Mouse (Mus musculus) stomach, embryonic 16.5 days (tissue): ENCODE measurements around the gene Gramd1c. TPM values are rescaled to one million over a fixed set of nuclear protein-coding genes. Genes with fewer than 3 reads are reported as not detected.

Experiments used
- ATAC-seq: fragments of 200-750 bp; cut with Nextera tagmentation; 2 replicates; pipeline ENCODE4 v1.8.0; 2017; ENCODE audit warnings: moderate number of reproducible peaks, moderate TSS enrichment; ENCODE audit not compliant: insufficient read depth, low FRiP score
- H3K27ac ChIP-seq: fragments of 300-500 bp; sonication (generic); 2 replicates; pipeline ENCODE4 v1.5.1; 2014; ENCODE audit warnings: low read length
- H3K27me3 ChIP-seq: fragments of 300-500 bp; sonication (generic); 2 replicates; pipeline ENCODE4 v1.6.1; 2014; ENCODE audit warnings: low read length, control low read depth, mixed read lengths; ENCODE audit not compliant: control insufficient read depth, insufficient read depth
- H3K36me3 ChIP-seq: fragments of 300-500 bp; sonication (generic); 2 replicates; pipeline ENCODE4 v1.6.1; 2014; ENCODE audit warnings: low read length; ENCODE audit not compliant: control insufficient read depth, insufficient read depth
- H3K4me1 ChIP-seq: fragments of 300-500 bp; sonication (generic); 2 replicates; pipeline ENCODE4 v1.6.1; 2014; ENCODE audit warnings: low read length, control low read depth, mixed read lengths; ENCODE audit not compliant: control insufficient read depth, insufficient read depth
- H3K4me2 ChIP-seq: fragments of 300-500 bp; sonication (generic); 2 replicates; pipeline ENCODE4 v1.6.1; 2014; ENCODE audit warnings: low read depth, low read length, mixed read lengths
- H3K4me3 ChIP-seq: fragments of 300-500 bp; sonication (generic); replicated peaks from 2 replicates; pipeline ENCODE4 v1.5.1; 2014; ENCODE audit warnings: mild to moderate bottlenecking, low read length
- H3K9ac ChIP-seq: fragments of 300-500 bp; sonication (generic); 2 replicates; pipeline ENCODE4 v1.6.1; 2014; ENCODE audit warnings: low read length
- H3K9me3 ChIP-seq: fragments of 300-500 bp; sonication (generic); replicated peaks from 2 replicates; pipeline ENCODE4 v1.6.1; 2016; ENCODE audit warnings: low read length, control low read depth; ENCODE audit not compliant: control insufficient read depth
- WGBS: fragments of 180-500 bp; shearing (Covaris S2); extraction: QIAGEN DNeasy Blood & Tissue Kit; methylation state at CpG from one replicate; pipeline ENCODE4 v1.1.7; 2014; 5-methylcytosine and 5-hydroxymethylcytosine counted together
- polyA plus RNA-seq: library from polyadenylated mRNA; unstranded; fragments of >200 nt; fragmentation: Nextera tagmentation; extraction: Ambion mirVana; gene quantifications from 2 replicates; pipeline ENCODE4 v1.2.1, GENCODE M21; 2015

The Gramd1c gene
- polyA plus RNA-seq, 1 experiment from 2014 or later = 6.8 TPM

DNA sequence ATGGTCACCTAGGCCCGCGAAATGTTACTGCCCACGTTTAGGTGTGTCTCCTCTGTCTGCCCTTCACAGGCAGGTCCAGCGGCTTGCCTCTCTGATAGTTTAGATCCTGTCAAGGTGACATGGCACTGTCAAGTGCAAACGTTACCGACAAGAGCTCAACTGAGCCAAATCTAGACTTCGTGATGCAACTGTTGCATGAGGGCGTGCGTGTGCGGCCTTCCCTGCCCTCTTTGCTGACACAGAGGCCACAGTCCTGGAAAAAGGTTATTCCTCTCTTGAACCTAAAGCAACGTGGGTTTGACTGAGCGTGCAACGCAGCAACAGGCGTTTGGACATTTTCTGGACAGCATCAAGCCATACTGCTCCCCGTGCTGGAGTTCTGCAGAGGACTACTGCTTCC lies 1.8 kb downstream of the Gramd1c start:
- no peaks in the 10 kb centered on the region for H3K36me3 ChIP-seq
- H3K27ac ChIP-seq = no peak overlapping the region
- WGBS = 92% methylated on average over 15 of the region's 15 CpGs
- no peak for ATAC-seq
- H3K4me2 ChIP-seq = no peak overlapping the region
- no peaks in the 10 kb centered on the region for H3K9me3 ChIP-seq
- H3K4me3 ChIP-seq = no peak overlapping the region
- H3K27me3 ChIP-seq = no peaks in the 10 kb centered on the region
- H3K4me1 ChIP-seq = no peaks in the 10 kb centered on the region
- no peak overlapping the region for H3K9ac ChIP-seq

DNA sequence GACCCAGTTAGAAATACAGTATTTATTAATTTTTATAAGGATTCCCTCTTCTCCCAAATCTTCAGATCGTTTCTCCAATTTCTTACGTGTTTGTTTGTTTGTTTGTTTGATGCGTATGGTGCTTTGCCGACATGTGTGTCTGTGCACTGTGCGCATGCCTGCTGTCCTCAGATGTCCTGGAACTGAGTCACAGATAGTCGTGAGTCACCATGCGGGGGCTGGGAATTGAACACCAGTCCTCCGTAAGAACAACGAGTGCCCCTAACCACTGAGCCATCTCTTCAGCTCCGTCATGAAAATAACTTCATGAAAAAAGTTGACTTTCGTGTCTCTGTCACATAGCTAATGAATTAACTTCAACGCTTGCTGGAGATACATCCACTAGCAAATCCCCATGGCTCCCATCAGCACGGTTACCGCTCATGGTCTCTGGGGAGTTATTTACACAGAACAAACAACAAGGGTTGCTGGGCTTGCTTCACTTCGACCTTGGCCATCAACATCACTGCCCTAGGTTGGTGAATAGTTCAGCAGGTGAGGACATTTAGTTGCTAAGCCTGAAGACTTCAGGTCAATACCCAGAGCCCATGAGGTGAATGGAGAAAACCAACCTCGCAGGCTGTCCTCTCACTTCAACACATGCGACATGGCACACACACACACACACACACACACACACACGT lies 2.4 kb downstream of the Gramd1c start:
- WGBS = 92% methylated on average over 18 of the region's 18 CpGs
- Histone ChIP-seq H3K9me3 (no peaks in the 10 kb centered on the region), H3K4me2 (no peak overlapping the region)

DNA sequence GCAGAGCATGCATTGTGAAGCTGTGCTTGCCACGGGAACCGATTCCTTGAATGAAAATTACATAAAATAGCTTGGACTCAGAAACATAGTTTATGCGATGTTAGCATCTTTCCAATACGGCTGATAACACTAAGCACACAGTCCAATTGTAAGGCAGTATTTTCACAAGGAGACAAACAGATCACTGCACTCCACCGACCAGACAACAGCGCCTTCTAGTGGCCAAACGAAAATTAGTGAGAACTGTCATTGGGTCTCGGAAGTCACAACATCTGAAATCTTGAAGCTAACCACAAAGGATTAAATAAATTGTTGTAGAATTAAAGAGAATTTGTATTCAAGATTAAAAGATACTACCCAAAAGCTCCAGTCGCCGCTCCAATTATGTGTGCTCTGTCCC lies 4.4 kb downstream of the Gramd1c start:
- WGBS = 20% methylated on average over 10 of the region's 10 CpGs
- ATAC-seq = no peak
- H3K9me3 ChIP-seq = no peaks in the 10 kb centered on the region

More for the DNA sequence above, 2.4 kb downstream of the Gramd1c start:
- Histone ChIP-seq H3K4me1 (no peaks in the 10 kb centered on the region), H3K9ac (no peak overlapping the region), H3K27ac (no peak overlapping the region), H3K4me3 (no peak overlapping the region), H3K36me3 (no peaks in the 10 kb centered on the region), H3K27me3 (no peaks in the 10 kb centered on the region)
- ATAC-seq = no peak

DNA sequence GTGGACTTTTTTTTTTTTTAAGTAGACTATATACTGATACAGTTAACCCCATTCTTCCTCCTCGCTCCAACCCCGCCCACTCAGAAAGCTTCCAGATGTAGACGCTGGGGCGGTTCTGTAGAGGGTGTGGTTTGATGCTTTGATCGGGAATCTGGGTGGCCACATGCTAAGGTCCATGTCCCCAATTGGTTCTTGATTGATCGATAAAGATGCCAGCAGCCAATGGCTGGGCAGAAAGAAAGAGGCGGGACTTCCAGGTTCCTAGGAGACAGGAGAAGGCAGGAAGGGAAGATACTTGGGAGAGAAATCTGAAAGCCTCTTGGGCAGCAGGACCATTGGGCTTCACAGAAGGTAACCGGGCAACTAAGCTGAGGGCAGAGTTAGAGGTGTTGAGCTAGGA lies 7.4 kb downstream of the Gramd1c start:
- 60% methylated on average over 8 of the region's 8 CpGs for WGBS
- Histone ChIP-seq H3K9ac (no peak overlapping the region), H3K27me3 (no peaks in the 10 kb centered on the region), H3K9me3 (no peaks in the 10 kb centered on the region), H3K4me2 (no peak overlapping the region), H3K4me3 (no peak overlapping the region), H3K27ac (no peak overlapping the region), H3K4me1 (no peaks in the 10 kb centered on the region), H3K36me3 (no peaks in the 10 kb centered on the region)
- ATAC-seq = no peak

More for the DNA sequence above, 4.4 kb downstream of the Gramd1c start:
- Histone ChIP-seq H3K4me1 (no peaks in the 10 kb centered on the region), H3K4me2 (no peak overlapping the region), H3K9ac (no peak overlapping the region), H3K27me3 (no peaks in the 10 kb centered on the region), H3K4me3 (no peak overlapping the region), H3K36me3 (no peaks in the 10 kb centered on the region), H3K27ac (no peak overlapping the region)

DNA sequence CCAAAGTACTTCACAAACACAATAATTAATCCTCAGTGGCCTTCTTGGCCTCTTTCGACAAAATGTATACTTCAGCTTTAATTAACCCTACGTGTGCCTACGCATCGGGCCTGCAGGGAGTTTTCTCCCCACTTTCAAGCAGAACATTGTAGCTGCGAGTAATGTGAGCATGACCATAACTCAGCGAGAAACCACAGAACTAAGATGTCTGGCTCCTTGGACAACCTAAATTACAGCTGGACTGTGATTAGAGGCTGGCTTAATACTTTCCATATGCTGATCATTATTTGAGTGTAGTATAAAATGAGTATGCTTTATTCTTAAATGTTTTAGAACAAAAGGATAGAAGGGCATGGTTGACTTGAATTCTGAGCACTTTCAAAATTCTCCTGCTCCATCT lies 9.9 kb downstream of the Gramd1c start:
- no peak overlapping the region for H3K4me3 ChIP-seq
- no peak overlapping the region for H3K27ac ChIP-seq
- H3K27me3 ChIP-seq = no peaks in the 10 kb centered on the region
- 42% methylated on average over 6 of the region's 6 CpGs for WGBS
- no peak overlapping the region for H3K9ac ChIP-seq
- H3K4me1 ChIP-seq = no peaks in the 10 kb centered on the region
- no peak for ATAC-seq
- no peaks in the 10 kb centered on the region for H3K9me3 ChIP-seq
- H3K36me3 ChIP-seq = no peaks in the 10 kb centered on the region
- no peak overlapping the region for H3K4me2 ChIP-seq

DNA sequence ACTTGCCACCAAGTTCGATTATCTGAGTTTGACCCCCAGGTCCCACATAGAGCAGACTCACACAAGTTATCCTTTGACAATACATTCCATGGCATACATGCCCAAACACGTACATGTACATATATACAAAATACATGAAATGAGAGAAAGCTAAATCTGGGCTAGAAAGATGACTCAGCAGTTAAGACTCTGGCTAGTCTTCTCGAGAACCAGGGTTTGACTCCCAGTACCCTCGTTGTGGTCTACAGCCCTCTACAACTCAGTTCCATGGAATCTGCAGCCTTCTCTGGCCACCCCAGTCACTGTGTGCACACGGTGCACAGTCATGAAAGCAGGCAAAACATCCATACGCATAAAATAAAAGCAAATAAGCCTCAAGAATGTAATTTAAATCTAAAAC lies 10.8 kb downstream of the Gramd1c start:
- Histone ChIP-seq H3K36me3 (no peaks in the 10 kb centered on the region), H3K27ac (no peak overlapping the region), H3K4me1 (no peaks in the 10 kb centered on the region), H3K9me3 (no peaks in the 10 kb centered on the region), H3K4me2 (no peak overlapping the region), H3K27me3 (no peaks in the 10 kb centered on the region), H3K4me3 (no peak overlapping the region), H3K9ac (no peak overlapping the region)
- ATAC-seq = no peak
- 69% methylated on average over 6 of the region's 6 CpGs for WGBS

DNA sequence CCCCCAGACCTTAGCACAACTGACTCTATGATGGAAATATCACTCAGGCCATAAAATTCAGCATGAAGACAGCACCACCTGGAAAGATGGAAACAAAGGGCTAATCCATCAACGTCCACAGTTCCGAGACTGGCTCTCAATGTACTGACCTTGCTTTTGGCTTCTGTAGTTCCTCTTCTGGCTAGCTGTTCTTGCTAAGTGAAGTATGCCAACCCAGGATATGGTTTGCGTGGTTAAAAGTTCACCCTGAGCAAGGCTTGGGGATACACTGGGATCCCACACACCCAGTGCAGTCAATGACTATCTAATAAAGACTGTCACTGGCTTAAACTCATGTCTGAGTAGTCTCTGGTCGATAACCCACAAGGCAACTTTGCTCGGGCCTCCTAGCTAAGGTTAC lies 13.0 kb downstream of the Gramd1c start:
- no peak overlapping the region for H3K4me2 ChIP-seq
- H3K27ac ChIP-seq = no peak overlapping the region
- H3K4me3 ChIP-seq = no peak overlapping the region
- H3K27me3 ChIP-seq = no peaks in the 10 kb centered on the region
- 76% methylated on average over 5 of the region's 5 CpGs for WGBS
- H3K4me1 ChIP-seq = no peaks in the 10 kb centered on the region
- no peak for ATAC-seq
- H3K36me3 ChIP-seq = no peaks in the 10 kb centered on the region
- H3K9me3 ChIP-seq = no peaks in the 10 kb centered on the region
- no peak overlapping the region for H3K9ac ChIP-seq

DNA sequence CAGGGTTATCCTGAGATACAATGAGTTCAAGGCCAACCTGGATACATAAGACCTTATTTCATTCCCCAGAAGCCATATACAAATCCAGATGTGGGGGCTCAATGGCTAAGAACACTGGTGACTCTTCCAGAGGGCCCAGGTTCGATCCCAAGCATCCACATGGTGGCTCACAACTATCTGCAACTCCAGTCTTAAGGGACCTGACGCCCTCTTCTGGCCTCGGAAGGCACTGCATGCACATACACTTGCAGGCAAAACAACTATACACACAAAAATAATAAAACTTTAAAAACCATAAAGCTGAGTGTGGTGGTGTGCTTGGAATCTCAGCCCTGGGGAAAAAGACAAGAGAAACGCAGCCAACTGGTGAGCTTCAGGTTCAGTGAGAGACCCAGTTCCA lies 24.0 kb downstream of the Gramd1c start:
- H3K4me3 ChIP-seq = no peak overlapping the region

DNA sequence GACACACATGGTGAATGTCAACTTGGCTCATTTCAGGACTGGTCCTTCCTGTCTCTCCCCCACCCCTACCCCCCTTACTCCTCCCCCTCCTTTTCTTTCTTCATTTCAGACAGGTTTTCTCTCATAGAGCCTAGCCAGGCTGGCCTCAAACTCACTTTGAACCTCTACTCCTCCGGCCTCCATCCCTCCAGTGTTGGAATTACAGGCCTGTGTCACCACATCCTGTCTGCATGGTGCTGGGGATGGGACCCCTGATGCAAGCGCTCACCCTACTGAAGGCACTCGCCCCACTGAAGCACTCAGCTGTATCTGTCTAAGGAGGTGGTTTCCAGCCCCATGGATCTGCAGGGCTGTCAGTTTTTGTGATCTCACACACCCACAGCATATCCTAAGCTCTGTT lies 27.9 kb downstream of the Gramd1c start:
- no peaks in the 10 kb centered on the region for H3K9me3 ChIP-seq

More for the DNA sequence above, 24.0 kb downstream of the Gramd1c start:
- WGBS = 86% methylated on average over 4 of the region's 4 CpGs
- Histone ChIP-seq H3K9me3 (no peaks in the 10 kb centered on the region), H3K4me1 (no peaks in the 10 kb centered on the region), H3K9ac (no peak overlapping the region), H3K27me3 (no peaks in the 10 kb centered on the region), H3K36me3 (0 out of 2 replicates have a peak, but pooled peaks cover 3% of the 10 kb centered on the region), H3K27ac (no peak overlapping the region), H3K4me2 (no peak overlapping the region)
- ATAC-seq = no peak

More for the DNA sequence above, 27.9 kb downstream of the Gramd1c start:
- Histone ChIP-seq H3K9ac (no peak overlapping the region), H3K27me3 (no peaks in the 10 kb centered on the region), H3K4me2 (no peak overlapping the region), H3K27ac (no peak overlapping the region), H3K36me3 (0 out of 2 replicates have a peak, but pooled peaks cover 3% of the 10 kb centered on the region), H3K4me3 (no peak overlapping the region), H3K4me1 (0 out of 2 replicates have a peak, but pooled peaks cover 2% of the 10 kb centered on the region)
- WGBS = 68% methylated on average over 3 of the region's 3 CpGs
- ATAC-seq = no peak
